In the genomic region with DNA sequence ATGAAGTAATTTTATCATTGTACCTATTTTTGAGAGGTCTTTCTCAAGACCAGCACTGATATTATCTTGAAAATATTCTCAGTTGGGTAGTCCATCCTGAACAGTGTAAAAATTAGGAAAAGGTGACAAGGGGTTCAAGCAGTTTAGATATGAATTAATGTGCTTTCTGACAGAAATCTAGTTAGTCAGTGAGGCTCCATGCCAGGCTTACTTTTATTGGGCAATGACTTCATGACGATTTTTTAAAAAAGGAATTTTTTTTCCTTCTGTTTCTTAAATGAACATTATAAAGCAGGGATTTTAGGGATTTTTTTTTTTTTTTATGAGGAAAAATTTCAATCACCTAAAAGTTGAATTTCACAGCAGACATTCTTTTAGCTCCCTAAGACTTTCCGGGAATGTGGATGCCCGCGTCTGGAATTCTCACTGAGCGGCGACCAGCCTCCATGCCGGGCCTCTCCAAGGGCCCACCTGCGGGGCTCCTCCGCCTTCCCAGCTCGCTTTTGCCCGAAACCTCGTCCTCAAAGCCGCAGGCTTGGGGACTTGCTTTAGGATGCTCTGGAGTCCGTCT, we compare ENCODE assay signal across 8 mouse cellular contexts. TPM values are rescaled to one million over a fixed set of nuclear protein-coding genes. Genes with fewer than 3 reads are reported as not detected.
DNase-seq lines count a peak whose midpoint lies in the region; ATAC-seq and TF ChIP-seq lines count a peak whose summit lies in the region.

No protein-coding gene starts in this region.

- ATAC-seq in kidney, embryonic 15.5 days (replicated peaks; ENCODE audit: low FRiP score): no peak
- ATAC-seq in hindbrain, embryonic 13.5 days (ENCODE audit: low FRiP score): no peak
- ATAC-seq in midbrain, embryonic 11.5 days (ENCODE audit: low FRiP score): no peak

- no peaks in the 10 kb centered on the region for H3K36me3 ChIP-seq in kidney, embryonic 15.5 days
- no peaks in the 10 kb centered on the region for H3K36me3 ChIP-seq in hindbrain, embryonic 13.5 days
- H3K36me3 ChIP-seq in midbrain, embryonic 11.5 days (ENCODE audit: control insufficient read depth, insufficient read depth, low read length): no peaks in the 10 kb centered on the region

- no peaks in the 10 kb centered on the region for H3K27me3 ChIP-seq in kidney, embryonic 15.5 days
- no peaks in the 10 kb centered on the region for H3K27me3 ChIP-seq in hindbrain, embryonic 13.5 days
- H3K27me3 ChIP-seq in midbrain, embryonic 11.5 days (ENCODE audit: control insufficient read depth, insufficient read depth, low read length): no peaks in the 10 kb centered on the region

- peak overlapping the region; percentile 100 for H3K27ac ChIP-seq in kidney, embryonic 15.5 days
- H3K27ac ChIP-seq in bone marrow, adult 2 months (ENCODE audit: control insufficient read depth, insufficient read depth, low read depth, low read length, poor library complexity): peak overlapping the region; percentile 100
- peak overlapping the region; percentile 100 for H3K27ac ChIP-seq in hindbrain, embryonic 13.5 days
- H3K27ac ChIP-seq in midbrain, embryonic 11.5 days (ENCODE audit: low read depth, low read length): peak overlapping the region; percentile 100

- H3K9me3 ChIP-seq in kidney, embryonic 15.5 days (replicated peaks): no peaks in the 10 kb centered on the region
- no peaks in the 10 kb centered on the region for H3K9me3 ChIP-seq in hindbrain, embryonic 13.5 days
- H3K9me3 ChIP-seq in midbrain, embryonic 11.5 days (ENCODE audit: control insufficient read depth, low read length): no peaks in the 10 kb centered on the region

- peak overlapping the region; percentile 96 for H3K4me3 ChIP-seq in kidney, embryonic 15.5 days (replicated peaks)
- peak overlapping the region; percentile 75 for H3K4me3 ChIP-seq in bone marrow, adult 2 months (replicated peaks; ENCODE audit: control insufficient read depth, low read depth, low read length)
- peak overlapping the region; percentile 95 for H3K4me3 ChIP-seq in hindbrain, embryonic 13.5 days
- peak overlapping the region; percentile 99 for H3K4me3 ChIP-seq in midbrain, embryonic 11.5 days (ENCODE audit: low read depth, low read length)

- H3K4me1 ChIP-seq in kidney, embryonic 15.5 days: peaks cover 16% of the 10 kb centered on the region
- peaks cover 2% of the 10 kb centered on the region; the same call in 1 of the 2 replicates for H3K4me1 ChIP-seq in bone marrow, adult 2 months (ENCODE audit: control insufficient read depth, insufficient read depth, low read length)
- H3K4me1 ChIP-seq in hindbrain, embryonic 13.5 days (replicated peaks): peaks cover 28% of the 10 kb centered on the region
- H3K4me1 ChIP-seq in midbrain, embryonic 11.5 days (ENCODE audit: control insufficient read depth, insufficient read depth, low read length): peaks cover 13% of the 10 kb centered on the region

- no peak for TF ChIP-seq POLR2A in bone marrow, adult 2 months (IDR thresholded peaks at IDR 0.05; ENCODE audit: borderline replicate concordance, control insufficient read depth, low read depth, low read length)

- WGBS in kidney, embryonic 15.5 days: under 1% methylated on average over 14 of the region's 14 CpGs
- under 1% methylated on average over 14 of the region's 14 CpGs for WGBS in bone marrow, adult 2 months
- WGBS in hindbrain, embryonic 13.5 days: under 1% methylated on average over 14 of the region's 14 CpGs
- 1% methylated on average over 14 of the region's 14 CpGs for WGBS in midbrain, embryonic 11.5 days

- no peak for DNase-seq in kidney, postnatal 4 days
- no peak for DNase-seq in midbrain, embryonic 11.5 days (ENCODE audit: low spot score, missing footprints)
- no peak for DNase-seq in right cerebral cortex, adult 2 months (ENCODE audit: low spot score in 2 of 2)
- DNase-seq in adrenal gland, adult 2 months: no peak
- DNase-seq in cerebellum, adult 11 months: no peak

- peak overlapping the region; percentile 70 for H3K4me2 ChIP-seq in kidney, embryonic 15.5 days
- peak overlapping the region; percentile 79 for H3K4me2 ChIP-seq in hindbrain, embryonic 13.5 days
- H3K4me2 ChIP-seq in midbrain, embryonic 11.5 days: peak overlapping the region; percentile 74

- no peak for TF ChIP-seq CTCF in bone marrow, adult 2 months (IDR thresholded peaks at IDR 0.05; ENCODE audit: control insufficient read depth, insufficient read depth, low read length)

- H3K9ac ChIP-seq in kidney, embryonic 15.5 days: peak overlapping the region; percentile 100
- peak overlapping the region; percentile 100 for H3K9ac ChIP-seq in hindbrain, embryonic 13.5 days
- H3K9ac ChIP-seq in midbrain, embryonic 11.5 days (ENCODE audit: low read length): peak overlapping the region; percentile 100

RNA-seq across cellular contexts. Expression of gene Rbm33, which starts 0.7 kb away (rescaled TPM):
- 10.8 and 11.4 TPM in 2 replicates for polyA plus RNA-seq in kidney, embryonic 15.5 days (2015; fragmentation: Nextera tagmentation; extraction: Ambion mirVana)
- 27.9 and 36.3 TPM in 2 replicates for polyA plus RNA-seq in bone marrow, adult 2 months (2011; ENCODE audit: insufficient read depth, insufficient read length, low replicate concordance, missing spikeins)
- 18.1 and 19.7 TPM in 2 replicates for polyA plus RNA-seq in hindbrain, embryonic 13.5 days (2015; fragmentation: Nextera tagmentation; extraction: Ambion mirVana)
- polyA plus RNA-seq in midbrain, embryonic 11.5 days (2014; fragmentation: Nextera tagmentation; extraction: Ambion mirVana): 21.3 and 22.8 TPM in 2 replicates
- 10 to 100 TPM; 34.4 to 48.4 TPM for total RNA-seq in adrenal gland, adult 2 months (2021)
- 26.4 and 36.5 TPM in 2 replicates for polyA plus RNA-seq in adrenal gland, adult 2 months (2012; rRNA removed)
